Mouse (Mus musculus) CH12.LX (cell line): ENCODE data around the gene Tent4b. TPM values are rescaled to one million over a fixed set of nuclear protein-coding genes. Genes with fewer than 3 reads are reported as not detected.

ENCODE experiments used
- DNase-seq: peaks from one replicate; pipeline ENCODE4 v3.0.0-alpha.2; 2013; ENCODE audit errors: extremely low read depth
- H3K27ac ChIP-seq: 2 replicates; pipeline ENCODE4 v1.5.1; 2012; ENCODE audit warnings: low read depth, mild to moderate bottlenecking, control low read depth, moderate library complexity; ENCODE audit not compliant: insufficient read depth
- H3K27me3 ChIP-seq: replicated peaks from 2 replicates; pipeline ENCODE3; 2012; ENCODE audit warnings: inconsistent platforms
- H3K36me3 ChIP-seq, 2 experiments: replicated peaks in 1 of 2; 2 replicates each; pipeline versions ENCODE3 to v1.6.1; 2012; ENCODE audit warnings: inconsistent platforms in 1 of 2, low read length in 1 of 2, mild to moderate bottlenecking in 1 of 2, mixed read lengths in 1 of 2, moderate library complexity in 1 of 2; ENCODE audit not compliant: control insufficient read depth in 1 of 2, insufficient read depth in 1 of 2
- H3K4me1 ChIP-seq, 2 experiments: 2 replicates each; pipeline ENCODE4 v1.6.1; 2012; ENCODE audit warnings: inconsistent platforms in 1 of 2, moderate library complexity in 1 of 2; ENCODE audit not compliant: insufficient read depth in 2 of 2, control insufficient read depth in 1 of 2
- H3K4me2 ChIP-seq: 2 replicates; pipeline ENCODE4 v1.6.1; 2012; ENCODE audit warnings: low read depth, mild to moderate bottlenecking, control low read depth; ENCODE audit not compliant: poor library complexity, insufficient read depth, severe bottlenecking
- H3K4me3 ChIP-seq, 3 experiments: fragments of 150-350 bp in 1 of 3; sonication (generic) in 1 of 3; replicated peaks in 1 of 3; 2 replicates each; pipeline versions ENCODE3 to v1.5.1; 2011 to 2012; ENCODE audit warnings: low read depth in 2 of 3, low read length in 2 of 3, mild to moderate bottlenecking in 2 of 3, moderate library complexity in 2 of 3, control low read depth in 1 of 3, improper control_type of control experiment in 1 of 3, inconsistent platforms in 1 of 3, mixed read lengths in 1 of 3; ENCODE audit not compliant: poor library complexity in 1 of 3
- H3K79me2 ChIP-seq: replicated peaks from 2 replicates; pipeline ENCODE4 v1.6.1; 2012; ENCODE audit warnings: mild to moderate bottlenecking, moderate library complexity; ENCODE audit not compliant: control insufficient read depth, poor library complexity, insufficient read depth, severe bottlenecking; ENCODE audit errors: extremely low read depth
- H3K9ac ChIP-seq: 2 replicates; pipeline ENCODE4 v1.6.1; 2012; ENCODE audit warnings: low read depth, mild to moderate bottlenecking, control low read depth, moderate library complexity; ENCODE audit not compliant: insufficient read depth
- H3K9me3 ChIP-seq: replicated peaks from 2 replicates; pipeline ENCODE3; 2012; ENCODE audit warnings: low read length, inconsistent platforms, mixed read lengths
- BHLHE40 ChIP-seq: IDR thresholded peaks from 2 replicates; pipeline ENCODE4 v1.6.1; 2011; ENCODE audit warnings: mild to moderate bottlenecking, low read depth, low read length, improper control_type of control experiment
- CHD1 ChIP-seq: IDR thresholded peaks from 2 replicates; pipeline ENCODE4 v1.6.1; 2012; ENCODE audit warnings: low read depth, low read length, improper control_type of control experiment, inconsistent platforms
- ELF1 ChIP-seq: IDR thresholded peaks from 2 replicates; pipeline ENCODE4 v1.6.1; 2014; ENCODE audit warnings: low read depth, mild to moderate bottlenecking, inconsistent platforms, low read length, improper control_type of control experiment
- ETS1 ChIP-seq: conservative IDR thresholded peaks from 2 replicates; pipeline ENCODE4 v1.6.1; 2012; ENCODE audit warnings: low read depth, mild to moderate bottlenecking, inconsistent platforms, low read length, improper control_type of control experiment, moderate library complexity
- HCFC1 ChIP-seq: IDR thresholded peaks from 2 replicates; pipeline ENCODE4 v1.6.1; 2012; ENCODE audit warnings: low read depth, mild to moderate bottlenecking, inconsistent platforms, low read length, improper control_type of control experiment
- IRF4 ChIP-seq: IDR thresholded peaks from 2 replicates; pipeline ENCODE4 v1.6.1; 2014; ENCODE audit warnings: low read depth, mild to moderate bottlenecking, inconsistent platforms, low read length, improper control_type of control experiment
- JUN ChIP-seq: IDR thresholded peaks from 2 replicates; pipeline ENCODE4 v1.6.1; 2011; ENCODE audit warnings: low read depth, mild to moderate bottlenecking, low read length, improper control_type of control experiment, moderate library complexity; ENCODE audit not compliant: insufficient read depth
- JUND ChIP-seq: conservative IDR thresholded peaks from 2 replicates; pipeline ENCODE4 v1.6.1; 2011; ENCODE audit warnings: low read depth, low read length, improper control_type of control experiment
- MAX ChIP-seq: IDR thresholded peaks from 2 replicates; pipeline ENCODE4 v1.6.1; 2011; ENCODE audit warnings: low read length, improper control_type of control experiment
- MXI1 ChIP-seq: IDR thresholded peaks from 2 replicates; pipeline ENCODE4 v1.6.1; 2011; ENCODE audit warnings: mild to moderate bottlenecking, low read depth, low read length, improper control_type of control experiment
- MYC ChIP-seq: IDR thresholded peaks from 2 replicates; pipeline ENCODE4 v1.6.1; 2011; ENCODE audit warnings: low read depth, mild to moderate bottlenecking, improper control_type of control experiment, low read length
- NELFE ChIP-seq: IDR thresholded peaks from 2 replicates; pipeline ENCODE4 v1.6.1; 2011; ENCODE audit warnings: low read depth, low read length, improper control_type of control experiment
- PAX5 ChIP-seq: IDR thresholded peaks from 2 replicates; pipeline ENCODE4 v1.6.1; 2012; ENCODE audit warnings: low read length, inconsistent platforms, mixed read lengths
- POLR2A ChIP-seq: IDR thresholded peaks from 2 replicates; pipeline ENCODE4 v1.6.1; 2011; ENCODE audit warnings: low read depth, mild to moderate bottlenecking, improper control_type of control experiment, low read length
- SMC3 ChIP-seq: IDR thresholded peaks from 2 replicates; pipeline ENCODE4 v1.6.1; 2011; ENCODE audit warnings: low read depth, low read length, improper control_type of control experiment
- TBP ChIP-seq: conservative IDR thresholded peaks from 2 replicates; pipeline ENCODE4 v1.6.1; 2011; ENCODE audit warnings: low read depth, low read length, improper control_type of control experiment
- USF1 ChIP-seq: IDR thresholded peaks from 2 replicates; pipeline ENCODE4 v1.6.1; 2014; ENCODE audit warnings: low read depth, mild to moderate bottlenecking, inconsistent platforms, low read length, improper control_type of control experiment
- USF2 ChIP-seq: conservative IDR thresholded peaks from 2 replicates; pipeline ENCODE4 v1.6.1; 2011; ENCODE audit warnings: low read depth, low read length, improper control_type of control experiment
- ZC3H11A ChIP-seq: IDR thresholded peaks from 2 replicates; pipeline ENCODE4 v1.6.1; 2012; ENCODE audit warnings: low read depth, mild to moderate bottlenecking, inconsistent platforms, low read length, improper control_type of control experiment
- ZMIZ1 ChIP-seq: IDR thresholded peaks from 2 replicates; pipeline ENCODE4 v1.6.1; 2012; ENCODE audit warnings: low read depth, mild to moderate bottlenecking, inconsistent platforms, low read length, improper control_type of control experiment
- dilution Hi-C: fragments of 300-500 bp; cut with MboI; formaldehyde crosslinking; loops from 2 replicates; pipeline ENCODE4 v1.14.3; 2020; ENCODE audit warnings: low sequenced_read_pairs; ENCODE audit not compliant: extremely low pct_unique_long_range_greater_than_20kb, extremely low pct_ligation_motif_present
- in situ Hi-C: fragments of 300-500 bp; cut with MboI; formaldehyde crosslinking; loops from 3 replicates; pipeline ENCODE4 v1.14.3; 2019; ENCODE audit warnings: low sequenced_read_pairs, low pct_ligation_motif_present, low pct_unique_long_range_greater_than_20kb, mixed read lengths
- polyA plus RNA-seq: library from polyadenylated mRNA; unstranded; fragments of >175 nt; gene quantifications from 2 replicates; pipeline ENCODE4 v1.2.1, GENCODE M21; 2012; ENCODE audit warnings: low read depth; ENCODE audit not compliant: insufficient read length
- total RNA-seq, 2 experiments: library from RNA; depleted of rRNA; stranded (reverse); fragments of 300-350 nt in 1 of 2; fragments of >200 nt in 1 of 2; gene quantifications; 2 replicates each; pipeline ENCODE4 v1.2.3; 2012 to 2014

The Tent4b gene
- total and polyA plus RNA-seq, 3 experiments = 20.1 to 37.8 (median 27.9) TPM

- H3K4me1 ChIP-seq = peaks cover 13 to 53% of the 10 kb centered on the region in 2 experiments
- peaks cover 20% of the 10 kb centered on the region for H3K79me2 ChIP-seq
- no peak overlapping the region for H3K9ac ChIP-seq
- no peak overlapping the region for H3K27ac ChIP-seq
- H3K27me3 ChIP-seq = no peaks in the 10 kb centered on the region
- 0 out of 2 replicates have a peak overlapping the region, but pooled peaks have one; percentile 24 for H3K4me2 ChIP-seq
- peaks cover 0 to 32% of the 10 kb centered on the region in 2 experiments for H3K36me3 ChIP-seq
- dilution Hi-C loops = no loop called here
- H3K4me3 ChIP-seq = no peak overlapping the region
- in situ Hi-C loops = no loop called here
- TF ChIP-seq MXI1 (no peak), PAX5 (no peak), CHD1 (no peak), IRF4 (no peak), ZC3H11A (no peak), ZMIZ1 (no peak), USF1 (no peak), POLR2A (no peak), SMC3 (no peak), JUN (no peak)
- H3K9me3 ChIP-seq = no peaks in the 10 kb centered on the region
- peak; percentile 21 for DNase-seq
Observed at GRCm38 (mm10) chr8:88228800-88229199, 29.8 kb downstream of the Tent4b start.

DNA sequence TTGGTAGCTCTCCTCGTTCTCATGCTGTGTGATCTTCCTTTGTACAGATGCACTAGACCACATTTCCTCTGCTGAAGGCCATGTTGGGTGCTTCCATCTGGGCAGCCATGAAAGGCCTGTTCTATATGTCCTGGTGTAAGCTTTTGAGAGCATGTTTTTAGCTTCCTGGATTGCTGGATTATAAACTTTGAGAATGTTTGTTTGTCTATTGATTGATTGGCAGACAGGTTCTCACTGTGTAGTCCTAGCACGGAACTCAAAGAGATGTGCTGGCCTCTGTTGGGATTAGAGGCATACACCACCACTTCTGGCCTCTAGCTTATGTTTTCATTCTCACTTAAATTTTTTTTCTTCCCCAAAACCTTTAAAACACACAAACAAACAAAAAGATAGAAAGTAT, 37.7 kb downstream of the Tent4b start:
- TF ChIP-seq MXI1 (no peak), MAX (no peak), JUN (no peak), USF2 (no peak), MYC (no peak), TBP (no peak), HCFC1 (no peak), BHLHE40 (no peak), ELF1 (no peak), ETS1 (no peak), JUND (no peak), NELFE (no peak), USF1 (no peak)
- Histone ChIP-seq H3K9me3 (no peaks in the 10 kb centered on the region), H3K36me3 (peaks cover 0 to 33% of the 10 kb centered on the region in 2 experiments), H3K79me2 (peaks cover 14% of the 10 kb centered on the region), H3K4me1 (peaks cover 8 to 33% of the 10 kb centered on the region in 2 experiments; a peak in 3 of 4 replicates), H3K9ac (no peak overlapping the region), H3K27ac (no peak overlapping the region), H3K4me3 (no peak overlapping the region), H3K4me2 (no peak overlapping the region), H3K27me3 (no peaks in the 10 kb centered on the region)
- in situ Hi-C loops = loop anchor here (5.0 kb wide), 1 partner anchor 34 kb away; no protein-coding TSS in a partner anchor
- DNase-seq = no peak
- dilution Hi-C loops = no loop called here
